Mouse (Mus musculus) stomach, postnatal 0 days (tissue): ENCODE results near the gene Snx4. TPM values are rescaled to one million over a fixed set of nuclear protein-coding genes. Genes with fewer than 3 reads are reported as not detected.

Experiments
- ATAC-seq: fragments of 200-750 bp; cut with Nextera tagmentation; 2 replicates; pipeline ENCODE4 v1.8.0; 2017; ENCODE audit not compliant: low FRiP score, low TSS enrichment
- DNase-seq: peaks from one replicate; pipeline ENCODE4 v3.0.0-alpha.2; 2016; ENCODE audit warnings: low spot score
- H3K27ac ChIP-seq: fragments of 300-500 bp; sonication (generic); replicated peaks from 2 replicates; pipeline ENCODE4 v1.5.1; 2014; ENCODE audit warnings: mild to moderate bottlenecking, control low read depth
- H3K27me3 ChIP-seq: fragments of 300-500 bp; sonication (generic); 2 replicates; pipeline ENCODE4 v1.6.1; 2014; ENCODE audit warnings: low read length; ENCODE audit not compliant: control insufficient read depth, insufficient read depth
- H3K36me3 ChIP-seq: fragments of 300-500 bp; sonication (generic); 2 replicates; pipeline ENCODE4 v1.6.1; 2014; ENCODE audit warnings: low read length, mixed read lengths; ENCODE audit not compliant: control insufficient read depth, insufficient read depth
- H3K4me1 ChIP-seq: fragments of 300-500 bp; sonication (generic); replicated peaks from 2 replicates; pipeline ENCODE4 v1.6.1; 2014; ENCODE audit warnings: antibody characterized with exemption; ENCODE audit not compliant: control insufficient read depth, insufficient read depth
- H3K4me2 ChIP-seq: fragments of 300-500 bp; sonication (generic); replicated peaks from 2 replicates; pipeline ENCODE4 v1.6.1; 2014; ENCODE audit warnings: low read depth, mild to moderate bottlenecking, control low read depth, moderate library complexity
- H3K4me3 ChIP-seq: fragments of 300-500 bp; sonication (generic); 2 replicates; pipeline ENCODE4 v1.5.1; 2014; ENCODE audit warnings: low read depth, low read length, control low read depth
- H3K9ac ChIP-seq: fragments of 300-500 bp; sonication (generic); 2 replicates; pipeline ENCODE4 v1.6.1; 2014; ENCODE audit warnings: mild to moderate bottlenecking, low read length, control low read depth, mixed read lengths
- H3K9me3 ChIP-seq: fragments of 300-500 bp; sonication (generic); 2 replicates; pipeline ENCODE4 v1.6.1; 2016; ENCODE audit warnings: low read length; ENCODE audit not compliant: control insufficient read depth
- CTCF ChIP-seq: IDR thresholded peaks from 2 replicates; pipeline ENCODE4 v1.5.1; 2016; ENCODE audit warnings: antibody characterized with exemption, low read depth, mild to moderate bottlenecking, moderate library complexity
- EP300 ChIP-seq: optimal IDR thresholded peaks from 2 replicates; pipeline ENCODE3; 2016; ENCODE audit warnings: antibody characterized with exemption
- WGBS: fragments of 180-500 bp; shearing (Covaris S2); extraction: QIAGEN DNeasy Blood & Tissue Kit; methylation state at CpG from one replicate; pipeline ENCODE4 v1.1.7; 2014; 5-methylcytosine and 5-hydroxymethylcytosine counted together
- polyA plus RNA-seq: library from polyadenylated mRNA; unstranded; fragments of >200 nt; fragmentation: Nextera tagmentation; extraction: Ambion mirVana; gene quantifications from 2 replicates; pipeline ENCODE4 v1.2.1, GENCODE M21; 2015

Gene Snx4
- polyA plus RNA-seq, 1 experiment from 2014 or later = 59.7 TPM

- Histone ChIP-seq H3K4me1 (no peaks in the 10 kb centered on the region), H3K27ac (no peak overlapping the region), H3K36me3 (no peaks in the 10 kb centered on the region), H3K4me2 (no peak overlapping the region), H3K4me3 (no peak overlapping the region), H3K9ac (no peak overlapping the region), H3K27me3 (no peaks in the 10 kb centered on the region), H3K9me3 (no peaks in the 10 kb centered on the region)
- TF ChIP-seq CTCF = no peak
- TF ChIP-seq EP300 = no peak
- ATAC-seq (no peak), DNase-seq (no peak)
- 58% methylated on average over 9 of the region's 9 CpGs for WGBS
Measured at GRCm38 (mm10) chr16:33344379-33344778, 93.1 kb downstream of the Snx4 start.

- ATAC-seq (no peak), DNase-seq (peak; percentile 19)
- Histone ChIP-seq H3K27ac (no peak overlapping the region), H3K4me3 (no peak overlapping the region), H3K9me3 (no peaks in the 10 kb centered on the region), H3K4me1 (no peaks in the 10 kb centered on the region), H3K27me3 (no peaks in the 10 kb centered on the region), H3K9ac (no peak overlapping the region), H3K36me3 (no peaks in the 10 kb centered on the region), H3K4me2 (no peak overlapping the region)
- WGBS = 69% methylated on average over 4 of the region's 4 CpGs
- TF ChIP-seq EP300 = no peak
- TF ChIP-seq CTCF = no peak
Measured at GRCm38 (mm10) chr16:33344875-33345274, 93.6 kb downstream of the Snx4 start.

- no peak overlapping the region for H3K4me2 ChIP-seq
- 43% methylated on average over 3 of the region's 3 CpGs for WGBS
- ATAC-seq (no peak), DNase-seq (no peak)
- no peak overlapping the region for H3K27ac ChIP-seq
- TF ChIP-seq CTCF (no peak), EP300 (no peak)
- H3K9ac ChIP-seq = no peak overlapping the region
- H3K9me3 ChIP-seq = no peaks in the 10 kb centered on the region
- H3K27me3 ChIP-seq = no peaks in the 10 kb centered on the region
- H3K4me1 ChIP-seq = no peaks in the 10 kb centered on the region
- H3K4me3 ChIP-seq = no peak overlapping the region
- no peaks in the 10 kb centered on the region for H3K36me3 ChIP-seq
Measured at GRCm38 (mm10) chr16:33346376-33346775, 95.1 kb downstream of the Snx4 start.

- no peak overlapping the region for H3K4me3 ChIP-seq
- 56% methylated on average over 5 of the region's 5 CpGs for WGBS
- no peaks in the 10 kb centered on the region for H3K9me3 ChIP-seq
- TF ChIP-seq EP300 (no peak), CTCF (no peak)
- no peak overlapping the region for H3K4me2 ChIP-seq
- H3K36me3 ChIP-seq = no peaks in the 10 kb centered on the region
- no peak for DNase-seq
- no peaks in the 10 kb centered on the region for H3K27me3 ChIP-seq
- ATAC-seq = no peak
- no peak overlapping the region for H3K9ac ChIP-seq
- H3K4me1 ChIP-seq = no peaks in the 10 kb centered on the region
- H3K27ac ChIP-seq = no peak overlapping the region
Measured at GRCm38 (mm10) chr16:33347134-33347533, 95.9 kb downstream of the Snx4 start.

Other genes with a start within 250 kb of the Snx4 start
- gene Iqcg, start 195.2 kb upstream of the Snx4 start, polyA plus RNA-seq = 0.98 and 1.1 TPM in 2 replicates
- 779 and 827 TPM in 2 replicates for gene Rpl35a, start 195.0 kb upstream of the Snx4 start, polyA plus RNA-seq
- gene Lmln, start 188.9 kb upstream of the Snx4 start, polyA plus RNA-seq = 0.47 and 0.85 TPM in 2 replicates
- gene Osbpl11, start 66.4 kb upstream of the Snx4 start, polyA plus RNA-seq = 8.1 and 9.0 TPM in 2 replicates
- gene Zfp148, start 129.4 kb downstream of the Snx4 start, polyA plus RNA-seq = 23.4 and 25.1 TPM in 2 replicates